Mouse (Mus musculus): ENCODE measurements around the gene 1700023F06Rik. TPM values are rescaled to one million over a fixed set of nuclear protein-coding genes. Genes with fewer than 3 reads are reported as not detected.

1700023F06Rik gene
- polyA plus RNA-seq, 1 experiment from 2014 or later = 0.75 TPM

- no peak overlapping the region for H3K27ac ChIP-seq (replicated peaks)
- H3K36me3 ChIP-seq = no peaks in the 10 kb centered on the region
- H3K4me1 ChIP-seq = no peaks in the 10 kb centered on the region
- no peak overlapping the region for H3K4me3 ChIP-seq
- H3K9ac ChIP-seq (replicated peaks) = no peak overlapping the region
- no peak overlapping the region for H3K4me2 ChIP-seq (replicated peaks)
- H3K9me3 ChIP-seq = no peaks in the 10 kb centered on the region
- ATAC-seq (replicated peaks) = no peak
- peaks cover 10% of the 10 kb centered on the region; the same call in 1 of the 2 replicates for H3K27me3 ChIP-seq
- WGBS = 69% methylated on average over 5 of the region's 5 CpGs
Measured at GRCm38 (mm10) chr11:103177216-103177615, 31.1 kb downstream of the 1700023F06Rik start.

DNA sequence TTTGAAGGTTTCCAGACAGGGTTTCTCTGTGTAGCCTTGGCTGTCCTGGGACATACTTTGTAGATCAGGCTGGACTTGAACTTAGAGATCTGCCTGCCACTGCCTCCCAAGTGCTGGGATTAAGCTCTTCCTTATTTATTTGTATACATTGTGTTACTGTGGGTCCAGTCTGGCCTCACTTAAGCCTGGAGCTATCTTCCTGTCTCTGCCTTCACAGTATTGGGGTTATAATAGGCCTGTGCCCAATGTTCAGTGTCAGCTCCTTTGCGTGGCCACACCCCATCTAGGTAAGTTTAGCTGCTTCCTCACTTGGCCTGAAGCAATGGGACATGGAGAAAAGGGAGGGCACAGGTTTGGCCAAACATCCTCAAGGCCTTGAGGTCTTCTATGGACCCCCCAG lies 31.8 kb downstream of the 1700023F06Rik start:
- 96% methylated on average over 1 of the region's 1 CpGs for WGBS
- no peak overlapping the region for H3K9ac ChIP-seq (replicated peaks)
- no peaks in the 10 kb centered on the region for H3K36me3 ChIP-seq
- H3K27ac ChIP-seq (replicated peaks) = no peak overlapping the region
- no peaks in the 10 kb centered on the region for H3K9me3 ChIP-seq
- H3K4me1 ChIP-seq = peaks cover 5% of the 10 kb centered on the region; the same call in 1 of the 2 replicates
- no peak for ATAC-seq (replicated peaks)
- peaks cover 17% of the 10 kb centered on the region; the same call in 1 of the 2 replicates for H3K27me3 ChIP-seq
- no peak overlapping the region for H3K4me3 ChIP-seq
- no peak overlapping the region for H3K4me2 ChIP-seq (replicated peaks)

- no peak overlapping the region for H3K4me2 ChIP-seq (replicated peaks)
- no peak overlapping the region for H3K9ac ChIP-seq (replicated peaks)
- no peak overlapping the region for H3K27ac ChIP-seq (replicated peaks)
- 75% methylated on average over 14 of the region's 14 CpGs for WGBS
- H3K36me3 ChIP-seq = no peaks in the 10 kb centered on the region
- ATAC-seq (replicated peaks) = no peak
- H3K9me3 ChIP-seq = no peaks in the 10 kb centered on the region
- H3K4me3 ChIP-seq = no peak overlapping the region
- peaks cover 10% of the 10 kb centered on the region for H3K4me1 ChIP-seq
- H3K27me3 ChIP-seq = peaks cover 24% of the 10 kb centered on the region; the same call in 1 of the 2 replicates
Measured at GRCm38 (mm10) chr11:103175688-103176442, 32.5 kb downstream of the 1700023F06Rik start.

DNA sequence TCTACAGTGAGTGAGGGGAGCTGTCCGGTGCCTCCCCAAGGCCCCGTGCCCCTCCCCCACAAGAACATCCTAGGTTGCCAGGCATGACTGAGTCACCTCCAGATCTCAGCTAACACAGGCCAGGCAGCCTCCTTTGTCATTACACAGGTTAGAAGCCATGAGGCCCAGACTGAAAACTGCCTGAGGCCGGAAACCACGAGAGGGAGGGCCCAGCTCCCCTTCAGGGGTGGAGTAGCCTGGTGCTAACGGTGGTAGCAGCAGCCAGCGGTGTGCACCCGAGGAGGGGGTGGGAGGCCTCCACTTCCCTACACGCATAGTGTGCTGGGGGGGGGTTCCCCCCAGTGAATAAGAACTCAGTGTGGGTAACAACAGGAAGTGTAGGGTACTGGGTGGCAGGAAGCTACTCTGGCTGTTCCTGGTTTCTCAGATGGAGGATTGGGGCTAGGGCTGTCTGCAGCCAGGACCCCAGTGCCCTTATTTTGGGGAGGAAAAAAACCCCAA lies 33.4 kb downstream of the 1700023F06Rik start:
- Histone ChIP-seq H3K9me3 (no peaks in the 10 kb centered on the region), H3K4me1 (peaks cover 16% of the 10 kb centered on the region), H3K27ac (replicated peaks) (no peak overlapping the region), H3K27me3 (peaks cover 29% of the 10 kb centered on the region; the same call in 1 of the 2 replicates), H3K36me3 (no peaks in the 10 kb centered on the region), H3K9ac (replicated peaks) (no peak overlapping the region), H3K4me3 (no peak overlapping the region), H3K4me2 (replicated peaks) (no peak overlapping the region)
- ATAC-seq (replicated peaks) = no peak
- 57% methylated on average over 8 of the region's 8 CpGs for WGBS

DNA sequence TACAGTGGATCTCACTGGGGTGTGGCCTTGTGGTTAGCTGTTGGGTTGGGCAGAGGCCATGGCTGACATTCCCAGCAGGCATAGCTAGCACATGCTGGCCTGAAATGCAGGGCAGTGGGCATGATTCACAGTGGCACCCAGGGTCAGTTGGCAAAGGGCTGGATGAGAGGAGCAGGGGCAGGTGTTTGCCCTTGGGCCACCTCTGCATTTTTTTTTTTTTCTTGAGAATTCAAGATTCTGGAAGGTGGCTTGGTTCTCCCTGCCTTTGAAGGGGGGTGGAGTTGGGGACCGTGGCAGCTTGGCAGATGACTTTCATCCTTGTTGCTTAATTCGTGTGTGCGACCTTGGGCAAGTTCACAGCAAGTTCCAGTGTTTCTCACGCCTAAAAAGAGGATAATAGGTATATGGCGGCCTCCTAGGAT lies 33.9 kb downstream of the 1700023F06Rik start:
- H3K36me3 ChIP-seq = no peaks in the 10 kb centered on the region
- ATAC-seq (replicated peaks) = no peak
- H3K27ac ChIP-seq (replicated peaks) = no peak overlapping the region
- H3K9me3 ChIP-seq = no peaks in the 10 kb centered on the region
- no peak overlapping the region for H3K4me3 ChIP-seq
- H3K9ac ChIP-seq (replicated peaks) = no peak overlapping the region
- H3K4me1 ChIP-seq = peaks cover 16% of the 10 kb centered on the region
- WGBS = 85% methylated on average over 5 of the region's 5 CpGs
- H3K4me2 ChIP-seq (replicated peaks) = no peak overlapping the region
- peaks cover 34% of the 10 kb centered on the region for H3K27me3 ChIP-seq

- Histone ChIP-seq H3K27ac (replicated peaks) (no peak overlapping the region), H3K4me3 (no peak overlapping the region), H3K4me1 (peaks cover 16% of the 10 kb centered on the region), H3K27me3 (peaks cover 38% of the 10 kb centered on the region), H3K36me3 (no peaks in the 10 kb centered on the region), H3K9me3 (no peaks in the 10 kb centered on the region), H3K4me2 (replicated peaks) (no peak overlapping the region), H3K9ac (replicated peaks) (no peak overlapping the region)
- no peak for ATAC-seq (replicated peaks)
- WGBS = 90% methylated on average over 11 of the region's 11 CpGs
Measured at GRCm38 (mm10) chr11:103173771-103174344, 34.5 kb downstream of the 1700023F06Rik start.

DNA sequence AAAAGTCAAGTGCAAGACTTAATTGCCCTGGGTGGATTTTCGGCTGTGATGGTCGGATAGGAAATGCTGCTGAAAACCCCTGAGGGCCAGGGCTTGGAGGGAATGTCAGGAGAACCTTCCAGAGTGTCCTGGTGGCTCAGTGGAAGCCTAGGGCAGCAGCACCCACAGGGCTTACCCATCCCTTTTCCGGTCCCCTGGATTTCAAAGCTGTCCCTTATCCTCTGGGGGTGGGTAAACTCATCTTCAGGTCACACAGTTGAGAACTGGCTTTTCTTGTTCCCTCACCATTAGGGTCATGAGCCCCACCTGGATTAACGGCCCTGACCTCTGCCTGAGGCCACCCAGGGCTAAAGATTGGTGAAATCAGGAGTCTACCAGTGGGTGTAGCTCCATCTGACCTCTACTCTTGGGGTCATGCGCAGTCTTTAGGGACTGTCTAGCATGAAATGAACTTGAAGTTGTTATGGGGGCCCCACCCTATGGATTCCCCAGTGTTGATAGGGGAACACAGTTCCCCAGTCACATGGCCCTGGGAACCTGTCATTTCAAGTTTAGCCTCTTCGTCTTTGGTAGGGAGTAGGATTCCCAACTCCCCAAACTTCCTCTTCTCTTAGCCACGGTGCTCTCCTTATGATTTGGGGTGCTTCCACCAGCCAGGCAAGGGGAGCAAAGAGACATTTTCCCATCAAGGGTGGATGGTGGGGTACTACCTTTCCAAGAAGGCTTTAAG lies 35.2 kb downstream of the 1700023F06Rik start:
- peaks cover 38% of the 10 kb centered on the region for H3K27me3 ChIP-seq
- no peak overlapping the region for H3K4me2 ChIP-seq (replicated peaks)
- WGBS = 83% methylated on average over 7 of the region's 7 CpGs
- H3K27ac ChIP-seq (replicated peaks) = no peak overlapping the region
- H3K9me3 ChIP-seq = no peaks in the 10 kb centered on the region
- no peaks in the 10 kb centered on the region for H3K36me3 ChIP-seq
- no peak for ATAC-seq (replicated peaks)
- no peak overlapping the region for H3K9ac ChIP-seq (replicated peaks)
- no peak overlapping the region for H3K4me3 ChIP-seq
- peaks cover 16% of the 10 kb centered on the region for H3K4me1 ChIP-seq

DNA sequence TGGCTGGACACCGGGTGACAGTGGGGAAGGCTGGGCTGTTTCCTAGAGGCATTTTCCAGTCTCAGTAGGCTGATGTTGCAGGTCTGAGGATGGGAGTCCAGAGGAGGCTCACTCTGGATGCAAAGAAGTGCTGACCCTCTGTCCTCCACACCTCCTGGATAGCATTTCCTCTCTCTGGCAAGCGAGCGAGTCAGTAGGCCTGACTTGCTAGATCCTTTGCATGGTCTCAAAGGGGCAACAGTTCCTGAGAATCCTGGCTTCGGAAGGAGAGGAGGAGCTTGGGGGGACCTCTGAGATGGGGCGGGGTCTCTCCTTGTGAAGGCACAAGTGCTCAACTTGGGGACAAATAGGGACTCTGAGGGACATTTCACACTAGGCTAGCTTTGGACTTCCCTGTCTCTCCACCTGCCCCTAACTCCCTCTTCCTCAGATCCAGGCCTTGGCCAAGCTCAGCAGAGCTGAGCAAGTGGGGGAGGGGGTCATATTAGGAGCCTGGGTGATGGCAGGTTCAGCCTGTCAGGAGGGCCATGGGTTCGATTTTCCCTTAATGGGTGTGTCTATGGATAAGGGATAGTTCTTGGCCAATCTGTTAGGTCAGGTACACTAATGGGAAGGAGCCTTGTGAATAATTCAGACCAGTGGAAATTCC lies 35.8 kb downstream of the 1700023F06Rik start:
- 63% methylated on average over 6 of the region's 6 CpGs for WGBS
- peaks cover 38% of the 10 kb centered on the region for H3K27me3 ChIP-seq
- no peak overlapping the region for H3K4me3 ChIP-seq

DNA sequence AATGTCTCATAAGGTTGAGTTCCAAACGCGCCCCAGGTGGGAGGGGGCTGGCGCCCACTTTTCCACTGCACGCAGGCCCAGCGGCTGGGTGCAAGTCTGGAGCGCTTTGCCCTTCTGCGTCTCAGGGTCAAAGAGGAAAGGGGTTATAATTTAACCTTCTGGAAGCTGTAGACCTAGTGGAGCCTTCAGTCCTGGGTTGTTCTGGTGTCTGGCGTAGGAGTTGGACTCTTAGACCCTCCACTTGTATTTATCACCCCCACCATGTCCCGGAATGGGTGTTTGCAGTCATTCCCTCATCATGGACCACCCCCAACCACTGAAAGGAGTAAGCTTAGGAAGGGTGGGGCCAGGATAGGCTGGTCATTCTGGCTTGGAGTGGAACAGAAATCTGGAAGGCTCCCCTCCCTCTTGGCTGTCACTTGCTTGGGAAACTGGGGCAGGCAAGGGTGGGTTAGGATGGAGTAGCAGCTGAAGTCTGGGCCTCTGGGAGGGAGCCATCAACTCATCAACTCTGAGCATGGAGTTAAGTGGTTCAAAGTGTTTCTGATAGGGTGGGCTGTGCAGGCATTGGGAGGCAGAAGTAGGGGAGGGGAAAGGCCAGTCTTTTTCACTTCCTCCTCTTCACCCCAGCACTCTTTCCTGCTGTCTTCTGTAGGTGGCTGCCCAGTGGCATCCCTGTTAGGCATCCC lies 36.5 kb downstream of the 1700023F06Rik start:
- peak overlapping the region; percentile 74 for H3K4me2 ChIP-seq (replicated peaks)
- peak overlapping the region; percentile 52 for H3K4me3 ChIP-seq
- H3K9ac ChIP-seq (replicated peaks) = no peak overlapping the region
- H3K4me1 ChIP-seq = peaks cover 16% of the 10 kb centered on the region
- no peaks in the 10 kb centered on the region for H3K36me3 ChIP-seq
- WGBS = 61% methylated on average over 9 of the region's 9 CpGs
- no peak overlapping the region for H3K27ac ChIP-seq (replicated peaks)
- ATAC-seq (replicated peaks) = no peak
- H3K9me3 ChIP-seq = no peaks in the 10 kb centered on the region
- peaks cover 41% of the 10 kb centered on the region for H3K27me3 ChIP-seq

More for the DNA sequence above, 35.8 kb downstream of the 1700023F06Rik start:
- Histone ChIP-seq H3K9ac (replicated peaks) (no peak overlapping the region), H3K36me3 (no peaks in the 10 kb centered on the region), H3K4me2 (replicated peaks) (peak overlapping the region; percentile 74; the same call in 1 of the 2 replicates), H3K27ac (replicated peaks) (no peak overlapping the region), H3K4me1 (peaks cover 16% of the 10 kb centered on the region), H3K9me3 (no peaks in the 10 kb centered on the region)
- ATAC-seq (replicated peaks) = no peak

- Histone ChIP-seq H3K36me3 (no peaks in the 10 kb centered on the region), H3K4me3 (peak overlapping the region; percentile 52), H3K4me1 (peaks cover 16% of the 10 kb centered on the region), H3K9ac (replicated peaks) (peak overlapping the region; percentile 66), H3K27ac (replicated peaks) (no peak overlapping the region), H3K9me3 (no peaks in the 10 kb centered on the region), H3K4me2 (replicated peaks) (peak overlapping the region; percentile 74), H3K27me3 (peaks cover 41% of the 10 kb centered on the region)
- WGBS = 2% methylated on average over 23 of the region's 23 CpGs
- no peak; the same call in 1 of the 2 replicates for ATAC-seq (replicated peaks)
Measured at GRCm38 (mm10) chr11:103171286-103171620, 37.1 kb downstream of the 1700023F06Rik start.
